Mouse (Mus musculus): ENCODE measurements around the gene Vwa3b. TPM values are rescaled to one million over a fixed set of nuclear protein-coding genes. Genes with fewer than 3 reads are reported as not detected.

The Vwa3b gene
- polyA plus RNA-seq, 1 experiment from 2014 or later = 0.75 TPM

DNA sequence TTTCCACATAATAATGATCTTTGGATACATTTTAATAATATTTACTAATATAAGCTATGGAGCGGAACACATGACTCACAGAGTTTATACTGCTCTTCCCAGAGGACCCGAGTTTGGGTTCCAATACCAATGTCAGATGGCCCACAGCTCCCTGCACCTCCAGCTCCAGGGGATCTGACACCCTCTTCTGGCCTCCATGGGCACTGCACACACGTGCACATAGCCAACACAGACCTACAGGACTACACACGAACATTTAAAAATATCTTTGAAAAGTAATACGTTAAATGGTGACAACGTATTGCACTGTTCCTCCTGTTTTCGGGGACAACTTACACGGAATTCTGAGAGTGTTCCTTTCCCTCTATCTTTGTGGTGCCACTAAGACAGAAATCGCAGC, 125.5 kb downstream of the Vwa3b start:
- WGBS = 93% methylated on average over 9 of the region's 9 CpGs
- Histone ChIP-seq H3K4me1 (replicated peaks) (no peaks in the 10 kb centered on the region), H3K27ac (replicated peaks) (no peak overlapping the region), H3K9ac (no peak overlapping the region), H3K36me3 (no peaks in the 10 kb centered on the region), H3K9me3 (no peaks in the 10 kb centered on the region), H3K4me2 (no peak overlapping the region), H3K4me3 (no peak overlapping the region), H3K27me3 (no peaks in the 10 kb centered on the region)
- ATAC-seq (ENCODE audit: low FRiP score, low read depth) = no peak

DNA sequence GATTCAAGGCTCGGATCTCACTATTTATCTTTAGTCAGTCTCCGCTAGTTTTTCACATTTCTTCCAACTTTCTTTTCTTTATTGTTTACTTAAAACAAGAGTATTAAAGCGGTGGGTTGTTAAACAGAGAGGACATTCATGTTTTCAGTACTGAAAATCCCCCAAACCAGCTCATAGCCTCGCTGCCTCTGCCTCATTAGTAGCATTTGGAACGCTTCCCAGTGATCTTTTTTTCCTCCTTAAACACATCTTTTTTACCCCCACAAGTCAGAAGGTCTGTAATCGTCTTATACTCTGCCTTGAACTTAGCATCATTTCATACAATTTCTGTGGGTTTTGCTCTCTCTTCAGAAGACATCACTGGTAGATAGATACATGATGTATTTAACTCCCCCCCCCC, 139.7 kb downstream of the Vwa3b start:
- no peaks in the 10 kb centered on the region; the same call in 1 of the 2 replicates for H3K9me3 ChIP-seq
- no peak overlapping the region for H3K9ac ChIP-seq
- ATAC-seq (ENCODE audit: low FRiP score, low read depth) = no peak
- H3K4me1 ChIP-seq (replicated peaks) = peaks cover 3% of the 10 kb centered on the region; the same call in 1 of the 2 replicates
- H3K4me3 ChIP-seq = no peak overlapping the region
- H3K27ac ChIP-seq (replicated peaks) = no peak overlapping the region
- 54% methylated on average over 6 of the region's 6 CpGs for WGBS
- H3K4me2 ChIP-seq = no peak overlapping the region
- H3K36me3 ChIP-seq = no peaks in the 10 kb centered on the region
- H3K27me3 ChIP-seq = no peaks in the 10 kb centered on the region

DNA sequence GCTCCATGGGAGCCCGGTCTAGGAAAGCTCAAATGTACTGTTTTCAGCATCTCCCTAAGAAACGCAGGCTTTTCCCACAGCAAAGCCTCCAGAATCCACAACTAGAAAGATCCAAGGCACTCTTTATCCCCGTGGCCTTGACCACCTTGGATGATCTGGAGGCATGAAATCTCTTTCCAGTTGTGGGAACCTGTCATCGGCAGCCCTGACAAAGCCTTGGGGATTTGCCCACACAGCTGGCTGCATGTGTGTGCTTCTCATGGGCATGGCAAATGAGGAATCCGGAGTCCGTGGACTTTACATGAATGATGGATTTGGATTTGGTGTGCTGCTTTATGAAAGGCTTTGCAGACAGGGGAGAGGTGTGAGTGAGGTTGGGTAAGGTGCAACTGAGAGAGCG, 141.5 kb downstream of the Vwa3b start:
- WGBS = 77% methylated on average over 7 of the region's 7 CpGs
- no peak for ATAC-seq (ENCODE audit: low FRiP score, low read depth)
- H3K4me1 ChIP-seq (replicated peaks) = peaks cover 3% of the 10 kb centered on the region; the same call in 1 of the 2 replicates

DNA sequence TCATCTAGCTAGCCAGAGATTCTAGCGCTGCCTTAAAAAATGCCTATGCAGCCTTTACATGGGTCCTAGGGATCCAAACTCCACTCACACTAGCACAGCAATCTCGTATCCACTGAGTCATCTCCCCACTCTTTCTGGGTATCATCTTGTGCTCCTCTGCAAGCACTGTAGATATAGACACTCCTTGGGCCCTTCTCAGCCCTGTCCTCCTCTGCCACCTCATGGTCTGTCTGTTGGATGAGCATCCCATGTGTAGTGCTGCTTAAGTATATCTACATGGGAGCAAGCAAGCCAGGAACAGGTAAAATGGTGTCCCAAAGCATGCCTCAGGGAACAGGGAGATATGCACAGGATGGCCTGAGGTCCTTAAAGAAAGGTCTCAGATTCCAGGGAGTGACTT, 151.5 kb downstream of the Vwa3b start:
- Histone ChIP-seq H3K36me3 (no peaks in the 10 kb centered on the region), H3K9me3 (no peaks in the 10 kb centered on the region), H3K27ac (replicated peaks) (no peak overlapping the region), H3K27me3 (no peaks in the 10 kb centered on the region), H3K4me2 (no peak overlapping the region), H3K4me3 (no peak overlapping the region), H3K4me1 (replicated peaks) (no peaks in the 10 kb centered on the region), H3K9ac (no peak overlapping the region)
- 88% methylated on average over 2 of the region's 2 CpGs for WGBS
- no peak for ATAC-seq (ENCODE audit: low FRiP score, low read depth)

More for the DNA sequence above, 141.5 kb downstream of the Vwa3b start:
- Histone ChIP-seq H3K9ac (no peak overlapping the region), H3K27ac (replicated peaks) (no peak overlapping the region), H3K9me3 (no peaks in the 10 kb centered on the region), H3K4me2 (no peak overlapping the region), H3K36me3 (no peaks in the 10 kb centered on the region), H3K4me3 (no peak overlapping the region), H3K27me3 (no peaks in the 10 kb centered on the region)

- no peaks in the 10 kb centered on the region for H3K36me3 ChIP-seq
- no peak overlapping the region for H3K4me3 ChIP-seq
- H3K9me3 ChIP-seq = no peaks in the 10 kb centered on the region
- no peak overlapping the region for H3K27ac ChIP-seq (replicated peaks)
- WGBS = 72% methylated on average over 5 of the region's 5 CpGs
- H3K9ac ChIP-seq = no peak overlapping the region
- ATAC-seq (ENCODE audit: low FRiP score, low read depth) = no peak
- H3K27me3 ChIP-seq = no peaks in the 10 kb centered on the region
- no peak overlapping the region for H3K4me2 ChIP-seq
- H3K4me1 ChIP-seq (replicated peaks) = no peaks in the 10 kb centered on the region
Observed at GRCm38 (mm10) chr1:37179852-37180251, 153.5 kb downstream of the Vwa3b start.

DNA sequence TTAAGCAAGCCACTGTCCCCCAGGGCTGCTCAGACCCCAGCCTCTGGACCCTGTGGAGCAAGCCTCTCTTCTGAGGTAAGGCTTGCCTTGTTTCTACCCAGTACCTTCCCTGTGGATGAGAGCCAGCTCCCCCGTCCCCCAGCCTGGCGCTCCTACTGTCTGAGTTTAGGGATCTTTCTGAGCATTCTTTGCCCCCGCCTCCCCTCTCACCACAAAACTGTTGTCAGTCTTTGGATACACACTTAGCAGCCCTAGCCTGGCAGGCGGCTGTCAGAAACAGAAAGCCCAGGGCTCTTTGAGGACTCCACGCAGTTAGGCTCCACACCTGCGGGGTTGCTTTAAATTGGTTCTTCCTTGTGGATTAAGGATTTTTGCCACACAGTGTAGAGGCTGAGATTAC, 160.7 kb downstream of the Vwa3b start:
- ATAC-seq (ENCODE audit: low FRiP score, low read depth) = no peak
- Histone ChIP-seq H3K9ac (no peak overlapping the region), H3K27ac (replicated peaks) (no peak overlapping the region), H3K9me3 (no peaks in the 10 kb centered on the region), H3K36me3 (no peaks in the 10 kb centered on the region), H3K27me3 (no peaks in the 10 kb centered on the region), H3K4me3 (no peak overlapping the region), H3K4me1 (replicated peaks) (no peaks in the 10 kb centered on the region), H3K4me2 (no peak overlapping the region)
- whole genome bisulfite sequencing = 73% methylated on average over 6 of the region's 6 CpGs

- H3K4me2 ChIP-seq = no peak overlapping the region
- no peak overlapping the region for H3K27ac ChIP-seq (replicated peaks)
- H3K36me3 ChIP-seq = no peaks in the 10 kb centered on the region
- 68% methylated on average over 4 of the region's 4 CpGs for WGBS
- H3K4me1 ChIP-seq (replicated peaks) = no peaks in the 10 kb centered on the region
- H3K9me3 ChIP-seq = no peaks in the 10 kb centered on the region
- no peak overlapping the region for H3K4me3 ChIP-seq
- no peaks in the 10 kb centered on the region for H3K27me3 ChIP-seq
- ATAC-seq (ENCODE audit: low FRiP score, low read depth) = no peak
- H3K9ac ChIP-seq = no peak overlapping the region
Observed at GRCm38 (mm10) chr1:37194607-37195006, 168.2 kb downstream of the Vwa3b start.

GRCm38 (mm10) chr1:37201406-37201805, 175.0 kb downstream of the Vwa3b start:
- Histone ChIP-seq H3K9ac (no peak overlapping the region), H3K4me3 (no peak overlapping the region), H3K27ac (replicated peaks) (no peak overlapping the region), H3K4me1 (replicated peaks) (no peaks in the 10 kb centered on the region), H3K27me3 (no peaks in the 10 kb centered on the region), H3K4me2 (no peak overlapping the region), H3K9me3 (no peaks in the 10 kb centered on the region), H3K36me3 (no peaks in the 10 kb centered on the region)
- 93% methylated on average over 4 of the region's 4 CpGs for WGBS
- no peak for ATAC-seq (ENCODE audit: low FRiP score, low read depth)

DNA sequence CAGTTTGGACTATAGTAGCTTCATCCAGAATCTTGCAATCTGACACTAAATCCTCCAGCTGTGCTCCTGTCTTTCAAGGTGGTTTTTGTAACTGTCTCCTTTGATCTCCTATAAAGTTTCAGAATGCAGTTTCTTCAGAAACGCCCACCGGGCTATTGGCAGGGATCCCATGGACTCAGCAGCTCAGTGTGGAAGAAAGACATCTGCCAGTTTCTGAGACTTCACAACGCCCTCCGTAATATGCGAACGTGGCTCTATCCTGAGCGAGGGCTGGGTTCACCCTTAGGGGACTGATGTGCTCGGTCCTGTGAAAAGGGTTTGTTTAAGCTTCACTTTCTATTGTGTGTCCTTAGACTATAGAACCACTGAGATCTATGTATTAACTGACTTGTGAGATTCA, 181.3 kb downstream of the Vwa3b start:
- no peak overlapping the region for H3K4me3 ChIP-seq
- H3K27ac ChIP-seq (replicated peaks) = no peak overlapping the region
- no peak overlapping the region for H3K4me2 ChIP-seq
- no peaks in the 10 kb centered on the region for H3K9me3 ChIP-seq
- H3K4me1 ChIP-seq (replicated peaks) = no peaks in the 10 kb centered on the region
- 83% methylated on average over 8 of the region's 8 CpGs for WGBS
- no peak overlapping the region for H3K9ac ChIP-seq
- no peaks in the 10 kb centered on the region for H3K27me3 ChIP-seq
- H3K36me3 ChIP-seq = no peaks in the 10 kb centered on the region
- ATAC-seq (ENCODE audit: low FRiP score, low read depth) = no peak

GRCm38 (mm10) chr1:37212375-37212774, 186.0 kb downstream of the Vwa3b start:
- no peak overlapping the region for H3K4me2 ChIP-seq
- H3K36me3 ChIP-seq = no peaks in the 10 kb centered on the region
- no peak overlapping the region for H3K4me3 ChIP-seq
- no peaks in the 10 kb centered on the region for H3K9me3 ChIP-seq
- H3K4me1 ChIP-seq (replicated peaks) = no peaks in the 10 kb centered on the region
- no peak for ATAC-seq (ENCODE audit: low FRiP score, low read depth)
- 90% methylated on average over 9 of the region's 9 CpGs for WGBS
- no peak overlapping the region for H3K9ac ChIP-seq
- no peak overlapping the region for H3K27ac ChIP-seq (replicated peaks)
- no peaks in the 10 kb centered on the region for H3K27me3 ChIP-seq

DNA sequence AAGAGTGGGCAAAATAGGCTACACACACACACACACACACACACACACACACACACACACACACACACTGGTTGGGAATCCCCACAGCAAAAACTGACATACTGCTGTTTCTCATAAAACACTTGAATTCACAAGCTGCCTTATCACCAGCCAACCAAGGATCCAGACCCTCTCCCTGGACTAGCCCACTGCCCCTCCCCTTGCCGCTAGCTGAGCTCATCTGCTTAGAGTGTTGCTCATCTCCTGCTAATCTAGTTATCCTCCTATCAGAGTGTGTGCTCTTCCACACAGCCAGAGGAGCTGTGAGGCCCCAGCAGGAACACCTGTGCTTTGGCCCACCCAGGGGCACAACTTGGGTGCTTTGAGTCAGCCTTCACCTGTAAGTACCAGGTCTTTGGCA, 187.7 kb downstream of the Vwa3b start, which contains the start of gene Cnga3:
Gene Cnga3 (plus strand): TSS at position 291 of the 400 bp plus-strand sequence.
- Histone ChIP-seq H3K9me3 (no peaks in the 10 kb centered on the region), H3K27me3 (0 out of 2 replicates have a peak, but pooled peaks cover 3% of the 10 kb centered on the region), H3K27ac (replicated peaks) (no peak within 1 kb of the TSS), H3K9ac (no peak within 1 kb of the TSS), H3K4me2 (no peak within 1 kb of the TSS), H3K4me1 (replicated peaks) (peaks cover 2% of the 10 kb centered on the region), H3K36me3 (no peaks in the 10 kb centered on the region), H3K4me3 (no peak within 1 kb of the TSS)
- WGBS = 52% methylated on average over 1 of the region's 1 CpGs
- ATAC-seq (ENCODE audit: low FRiP score, low read depth) = no peak

DNA sequence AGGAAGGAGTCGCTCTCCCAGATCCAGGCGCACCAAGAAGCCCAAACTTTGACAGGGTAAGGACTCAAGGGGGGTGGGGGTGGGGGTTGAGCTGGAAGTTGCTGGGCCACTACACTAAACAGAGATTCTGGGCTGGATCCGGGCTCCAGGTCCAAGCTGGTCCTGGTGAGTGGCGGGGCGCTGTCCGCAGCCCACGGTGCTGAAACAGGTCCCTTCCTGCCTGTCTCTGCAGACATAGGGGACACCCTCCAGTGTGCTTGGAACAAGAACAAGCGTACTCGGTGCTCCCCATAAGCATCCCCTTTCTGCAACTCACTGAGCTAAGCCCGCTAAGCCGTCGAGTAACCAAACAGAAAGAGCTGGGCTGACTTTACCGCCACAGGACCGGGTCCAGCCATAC, 192.0 kb downstream of the Vwa3b start:
- ATAC-seq (ENCODE audit: low FRiP score, low read depth) = no peak
- no peak overlapping the region for H3K4me3 ChIP-seq
- H3K9me3 ChIP-seq = no peaks in the 10 kb centered on the region
- H3K9ac ChIP-seq = no peak overlapping the region
- H3K4me2 ChIP-seq = no peak overlapping the region
- no peaks in the 10 kb centered on the region for H3K36me3 ChIP-seq
- H3K27me3 ChIP-seq = 0 out of 2 replicates have a peak, but pooled peaks cover 3% of the 10 kb centered on the region
- 8% methylated on average over 14 of the region's 14 CpGs for WGBS
- H3K27ac ChIP-seq (replicated peaks) = no peak overlapping the region
- H3K4me1 ChIP-seq (replicated peaks) = peaks cover 18% of the 10 kb centered on the region

GRCm38 (mm10) chr1:37219593-37219992, 193.2 kb downstream of the Vwa3b start:
- Histone ChIP-seq H3K27me3 (0 out of 2 replicates have a peak, but pooled peaks cover 3% of the 10 kb centered on the region), H3K9me3 (no peaks in the 10 kb centered on the region), H3K4me2 (no peak overlapping the region), H3K9ac (no peak overlapping the region), H3K27ac (replicated peaks) (peak overlapping the region; percentile 15; the same call in 1 of the 2 replicates), H3K4me1 (replicated peaks) (peaks cover 18% of the 10 kb centered on the region), H3K4me3 (no peak overlapping the region), H3K36me3 (no peaks in the 10 kb centered on the region)
- ATAC-seq (ENCODE audit: low FRiP score, low read depth) = no peak
- 76% methylated on average over 5 of the region's 5 CpGs for WGBS

All from hindbrain, embryonic 15.5 days (tissue).